Mouse (Mus musculus) spleen, adult 12 weeks (tissue): ENCODE data around the gene Vmn2r101.

Experiments used
- DNase-seq: peaks from one replicate; pipeline ENCODE4 v3.0.0; 2022; ENCODE audit warnings: low spot score

Vmn2r101 gene

GRCm38 (mm10) chr17:19576927-19577326, at the start of gene Vmn2r101:
Vmn2r101 (plus strand) TSS chr17:19577227.
- DNase-seq, result no peak

- no peak for DNase-seq
Observed at GRCm38 (mm10) chr17:19629328-19629727, 52.3 kb downstream of the Vmn2r101 start.

- no peak for DNase-seq
Observed at GRCm38 (mm10) chr17:19658447-19658846, 81.4 kb downstream of the Vmn2r101 start.

GRCm38 (mm10) chr17:19660028-19660427, 83.0 kb downstream of the Vmn2r101 start, which contains the start of gene Vmn2r102:
Vmn2r102 (plus strand) TSS chr17:19660328.
- no peak for DNase-seq
